Mouse (Mus musculus): ENCODE measurements at regions not wholly inside any gene's neighbourhood (a gene's known extent, or its start where the extent isn't known, plus 50 kb on each side); places are given as distances from the start of the nearest gene placed in this dataset.

- TF ChIP-seq POLR2A (IDR thresholded peaks at IDR 0.05; ENCODE audit: insufficient read depth, low read depth, low read length) (no peak), CTCF (IDR thresholded peaks at IDR 0.05) (no peak), EP300 (IDR thresholded peaks at IDR 0.05; ENCODE audit: insufficient read depth, low read depth, low read length) (no peak)
Observed at GRCm38 (mm10) chr3:57940504-57941381, 92.9 kb upstream of the Pfn2 start.
